Mouse (Mus musculus): ENCODE measurements around the gene Irx4.

Gene Irx4

DNA sequence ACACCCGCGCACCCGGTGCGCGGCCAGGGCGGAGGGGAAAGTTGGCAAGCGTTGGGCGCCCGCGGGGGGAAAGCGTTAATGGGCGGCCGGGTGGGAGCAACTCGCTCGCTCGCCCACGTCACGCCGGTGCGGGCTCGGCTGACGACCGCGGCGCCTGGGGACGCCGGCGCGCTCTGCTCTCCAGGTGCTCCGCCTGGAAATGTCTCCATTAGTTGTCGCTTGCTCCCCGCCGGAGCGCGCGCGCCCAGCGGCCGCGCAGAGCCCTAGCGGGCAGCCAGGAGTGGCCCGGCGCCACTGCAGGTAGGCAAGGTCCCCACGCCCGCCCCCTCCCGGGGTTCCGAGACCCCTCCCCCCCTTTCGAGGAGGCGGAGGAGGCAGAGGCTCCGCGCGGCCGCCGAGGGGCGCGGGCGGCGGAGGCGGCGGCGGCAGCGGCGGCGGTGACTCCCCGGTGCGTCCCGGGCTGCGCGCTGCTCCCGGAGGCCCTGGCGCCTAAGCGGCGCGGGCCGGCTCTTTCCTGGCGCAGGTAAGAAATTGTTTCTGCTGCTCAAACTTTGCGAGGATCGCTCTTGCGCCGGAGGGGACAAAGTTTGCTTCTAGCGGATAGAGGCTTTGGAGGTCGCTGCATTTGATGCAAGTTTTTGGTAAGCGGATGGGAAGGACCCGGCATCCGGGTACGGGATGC, at the start of gene Irx4:
TSS of gene Irx4 (plus strand) at position 126 of the 682 bp plus-strand sequence.
- DNase-seq (ENCODE audit: low spot score) = no peak

DNA sequence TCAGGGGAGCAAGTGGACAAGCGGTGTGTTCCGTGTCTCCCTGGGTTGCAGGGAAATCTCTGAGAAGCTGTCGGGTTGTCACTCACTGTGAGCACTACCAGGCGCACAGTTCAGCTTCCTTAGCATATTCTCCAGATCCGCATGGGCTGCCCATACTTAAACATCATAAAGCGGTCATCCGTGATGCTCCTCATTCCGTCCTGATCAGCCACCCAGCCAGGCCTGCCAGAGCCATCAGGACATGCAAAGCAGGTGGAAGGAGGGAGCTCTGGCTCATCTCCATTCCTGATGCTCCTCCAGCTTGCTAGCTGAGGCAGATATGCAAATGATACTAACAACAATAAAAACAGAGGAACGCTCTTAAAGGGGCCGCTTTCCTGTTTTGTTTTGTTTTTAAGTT, 46.0 kb upstream of the Irx4 start:
- DNase-seq (ENCODE audit: low spot score) = no peak

DNA sequence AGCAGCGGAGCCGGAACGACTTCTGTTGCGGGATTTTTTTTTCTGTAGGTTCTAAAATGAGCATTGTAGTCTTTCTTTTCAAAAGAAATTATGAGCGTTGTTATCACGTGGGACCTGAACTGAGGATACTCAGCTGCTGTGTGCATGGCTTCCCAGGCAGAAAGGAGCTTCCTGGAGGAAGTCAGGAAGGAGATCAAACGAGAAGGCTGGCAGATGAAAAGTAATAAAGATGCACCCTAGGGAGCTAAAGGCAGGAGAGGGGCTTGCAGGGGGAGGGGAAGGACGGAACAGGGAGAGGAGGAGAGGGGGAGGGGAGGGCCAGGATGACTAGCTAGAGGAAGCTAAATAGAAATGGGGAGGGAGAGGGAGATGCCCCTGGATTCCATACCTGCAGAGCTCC, 23.8 kb upstream of the Irx4 start:
- DNase-seq (ENCODE audit: low spot score) = no peak

GRCm38 (mm10) chr13:73239191-73239746, 21.0 kb upstream of the Irx4 start:
- DNase-seq (ENCODE audit: low spot score) = no peak

GRCm38 (mm10) chr13:73242556-73242955, 17.7 kb upstream of the Irx4 start:
- DNase-seq (ENCODE audit: low spot score) = no peak

DNA sequence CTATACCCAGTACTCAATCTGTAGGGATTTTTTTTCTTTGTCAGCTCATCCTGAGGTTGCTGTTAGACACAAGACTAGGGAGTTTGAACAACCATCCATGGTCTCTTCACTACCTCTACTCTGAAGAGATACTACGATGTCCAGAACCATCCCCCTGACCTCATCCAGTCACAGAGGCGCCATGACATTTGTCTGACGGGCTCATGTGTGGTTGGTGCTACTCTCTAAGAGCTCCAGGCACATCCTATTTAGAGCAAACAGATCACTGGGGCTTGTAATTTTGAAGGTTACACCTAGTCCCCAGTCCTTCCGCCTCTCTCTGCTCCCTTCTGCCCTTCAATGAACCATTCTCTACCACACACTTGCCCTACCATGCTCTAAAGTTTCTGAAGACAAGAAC, 13.3 kb upstream of the Irx4 start:
- no peak for DNase-seq (ENCODE audit: low spot score)

- no peak for DNase-seq (ENCODE audit: low spot score)
Observed at GRCm38 (mm10) chr13:73251222-73251621, 9.1 kb upstream of the Irx4 start.

GRCm38 (mm10) chr13:73252022-73252421, 8.3 kb upstream of the Irx4 start:
- DNase-seq (ENCODE audit: low spot score) = no peak

DNA sequence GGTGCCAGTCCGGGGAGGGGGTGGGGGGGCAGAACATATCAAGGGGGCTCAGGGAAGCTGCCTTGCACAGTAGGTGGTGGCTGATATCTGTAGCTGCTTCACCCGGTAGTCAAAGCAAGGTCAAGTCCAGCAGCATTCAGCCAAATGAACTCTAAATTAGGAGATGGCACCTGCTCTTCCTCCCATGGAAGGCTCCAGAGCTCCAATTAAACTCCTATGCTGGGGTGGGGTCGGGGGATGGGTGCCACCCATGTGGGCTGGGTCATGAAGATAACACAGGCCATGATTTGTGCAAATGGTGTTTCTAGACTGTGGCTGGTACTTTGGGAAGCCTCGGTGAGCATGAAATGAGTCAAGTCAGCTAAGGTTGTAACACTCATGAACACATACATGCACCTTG, 1.9 kb upstream of the Irx4 start:
- no peak for DNase-seq (ENCODE audit: low spot score)

- no peak for DNase-seq (ENCODE audit: low spot score)
Observed at GRCm38 (mm10) chr13:73259577-73260353, 514 bp upstream of the Irx4 start.

DNA sequence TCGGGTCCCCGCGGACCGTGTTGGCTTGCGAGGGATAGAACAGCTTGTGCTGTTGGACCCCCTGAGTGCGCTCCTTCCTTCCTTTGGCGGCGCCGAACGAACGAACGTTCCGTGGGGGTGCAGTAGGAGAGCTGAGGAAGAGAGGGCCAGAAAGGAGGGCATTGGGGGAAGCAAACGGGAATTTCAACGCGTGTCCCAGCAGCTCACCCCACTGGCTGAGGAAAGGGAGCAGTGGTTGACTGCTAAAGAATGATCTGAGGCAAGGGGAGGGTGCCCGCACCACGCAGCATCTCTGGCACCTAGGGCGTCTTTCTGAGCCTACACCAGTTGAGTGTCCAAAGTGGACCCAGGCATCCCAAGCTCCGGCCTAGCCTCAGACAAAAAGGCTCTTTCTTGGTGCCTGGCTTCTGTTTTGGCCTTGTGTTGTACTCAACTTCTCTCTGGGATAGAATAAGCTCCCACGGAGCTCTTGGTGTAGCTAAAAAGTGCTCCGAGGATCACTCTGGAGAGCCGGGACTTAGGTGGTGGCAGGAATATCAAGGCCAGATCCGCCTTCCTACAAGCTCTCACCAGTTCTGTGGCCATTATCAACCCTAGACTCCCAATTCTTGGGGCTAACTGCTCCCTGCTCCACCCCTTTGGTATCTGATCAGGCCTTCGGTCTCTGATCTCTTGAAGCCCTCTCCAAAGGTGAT, 904 bp downstream of the Irx4 start:
- no peak for DNase-seq (ENCODE audit: low spot score)

- DNase-seq (ENCODE audit: low spot score) = no peak
Observed at GRCm38 (mm10) chr13:73261881-73262280, 1.6 kb downstream of the Irx4 start.

- no peak for DNase-seq (ENCODE audit: low spot score)
Observed at GRCm38 (mm10) chr13:73262336-73263127, 2.3 kb downstream of the Irx4 start.

DNA sequence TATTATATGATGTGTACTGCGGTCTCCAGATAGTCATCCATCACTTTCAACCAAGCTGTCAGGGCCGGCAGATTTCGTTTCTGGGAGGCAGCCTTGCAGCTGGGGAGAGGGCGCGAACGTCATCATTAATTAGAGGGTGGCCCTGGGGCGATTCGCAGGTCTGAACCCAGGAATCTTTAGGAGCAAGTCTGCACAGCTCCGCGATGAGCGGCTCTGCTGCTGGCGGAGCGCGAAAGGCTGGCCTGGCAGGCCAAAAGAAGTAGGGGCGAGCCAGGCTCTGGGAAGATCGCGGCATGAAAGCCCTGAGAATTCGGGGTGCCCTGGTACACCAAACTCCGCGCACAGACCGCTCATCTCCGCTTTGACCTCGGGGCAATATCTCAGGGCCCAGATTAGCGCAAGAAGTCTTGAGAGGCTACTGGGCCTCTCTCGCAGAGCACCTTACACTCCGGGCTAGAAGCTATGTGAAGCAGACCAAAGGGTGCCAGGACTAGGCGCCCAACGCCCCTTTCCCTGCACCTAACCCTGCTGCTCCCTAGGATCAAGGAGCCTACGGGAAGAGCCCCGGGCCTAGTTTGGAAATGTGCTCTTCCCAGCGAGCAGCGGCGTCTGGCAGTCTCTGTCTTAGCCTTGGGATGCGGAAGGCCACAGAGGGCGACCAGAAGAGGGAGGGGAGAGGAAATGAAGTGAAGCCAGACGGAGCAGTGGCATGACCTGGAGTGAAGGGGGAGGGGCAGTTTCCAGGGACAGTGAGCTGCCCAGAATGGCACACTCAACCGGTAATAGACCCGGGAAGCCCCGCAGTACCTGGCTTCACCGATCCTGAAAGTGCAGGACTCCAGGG, 3.1 kb downstream of the Irx4 start:
- no peak for DNase-seq (ENCODE audit: low spot score)

GRCm38 (mm10) chr13:73264166-73264735, 4.0 kb downstream of the Irx4 start:
- no peak for DNase-seq (ENCODE audit: low spot score)

DNA sequence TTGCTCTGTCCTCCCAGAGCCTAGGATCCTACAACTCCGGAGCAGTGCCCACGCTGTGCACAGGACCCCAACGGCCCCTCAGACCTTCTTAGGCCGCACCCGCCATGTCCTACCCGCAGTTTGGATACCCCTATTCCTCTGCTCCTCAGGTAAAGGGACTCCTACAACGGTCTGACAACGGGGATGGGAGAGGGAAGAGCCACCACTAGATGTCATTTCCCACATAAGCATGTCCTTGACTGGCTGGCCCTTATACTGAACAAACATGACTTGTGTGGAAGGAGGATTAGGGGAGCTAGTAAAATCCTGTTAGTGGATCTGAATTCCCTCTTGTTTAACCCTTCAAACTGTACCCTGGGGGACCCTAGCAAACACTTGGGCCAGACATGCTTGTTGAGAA, 4.6 kb downstream of the Irx4 start:
- DNase-seq (ENCODE audit: low spot score) = no peak

DNA sequence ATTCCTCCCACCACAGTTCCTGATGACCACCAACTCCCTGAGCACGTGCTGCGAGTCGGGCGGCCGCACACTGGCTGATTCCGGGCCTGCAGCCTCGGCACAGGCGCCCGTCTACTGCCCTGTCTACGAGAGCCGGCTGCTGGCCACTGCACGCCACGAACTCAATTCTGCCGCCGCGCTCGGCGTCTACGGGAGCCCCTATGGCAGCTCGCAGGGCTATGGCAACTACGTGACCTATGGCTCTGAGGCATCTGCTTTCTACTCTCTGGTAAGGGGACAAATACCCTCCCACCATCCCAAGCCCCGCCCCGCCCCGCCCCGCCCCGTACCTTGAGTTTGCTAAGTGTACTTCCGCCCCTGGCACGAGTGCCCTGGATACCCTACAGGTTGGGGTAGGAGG, 5.2 kb downstream of the Irx4 start:
- DNase-seq (ENCODE audit: low spot score) = no peak

GRCm38 (mm10) chr13:73267551-73267950, 7.3 kb downstream of the Irx4 start:
- DNase-seq (ENCODE audit: low spot score) = no peak

- no peak for DNase-seq (ENCODE audit: low spot score)
Observed at GRCm38 (mm10) chr13:73268702-73269101, 8.4 kb downstream of the Irx4 start.

GRCm38 (mm10) chr13:73269251-73269650, 9.0 kb downstream of the Irx4 start:
- DNase-seq (ENCODE audit: low spot score) = no peak

GRCm38 (mm10) chr13:73269891-73270290, 9.6 kb downstream of the Irx4 start:
- no peak for DNase-seq (ENCODE audit: low spot score)
